Mouse (Mus musculus): ENCODE measurements around the gene Gata2. TPM values are rescaled to one million over a fixed set of nuclear protein-coding genes. Genes with fewer than 3 reads are reported as not detected.

Gata2 gene
- polyA plus RNA-seq, 1 experiment from 2014 or later, result 3.5 TPM

- no peak for ATAC-seq (ENCODE audit: insufficient read depth)
- Histone ChIP-seq H3K9me3 (replicated peaks) (no peaks in the 10 kb centered on the region), H3K4me1 (replicated peaks) (peaks cover 58% of the 10 kb centered on the region), H3K4me3 (replicated peaks) (peak overlapping the region; percentile 52), H3K9ac (no peak overlapping the region), H3K4me2 (peak overlapping the region; percentile 75; the same call in 1 of the 2 replicates), H3K27ac (replicated peaks) (no peak overlapping the region), H3K36me3 (replicated peaks) (no peaks in the 10 kb centered on the region), H3K27me3 (peaks cover 100% of the 10 kb centered on the region)
- WGBS (ENCODE audit: insufficient replicate concordance), result 12% methylated on average over 33 of the region's 33 CpGs
Observed at GRCm38 (mm10) chr6:88196054-88196732, 2.5 kb downstream of the Gata2 start.

GRCm38 (mm10) chr6:88196733-88197312, 3.1 kb downstream of the Gata2 start:
- peaks cover 100% of the 10 kb centered on the region for H3K27me3 ChIP-seq
- H3K27ac ChIP-seq (replicated peaks), result no peak overlapping the region
- ATAC-seq (ENCODE audit: insufficient read depth), result no peak
- WGBS (ENCODE audit: insufficient replicate concordance), result 1% methylated on average over 44 of the region's 44 CpGs
- H3K9ac ChIP-seq, result no peak overlapping the region
- peak overlapping the region; percentile 52 for H3K4me3 ChIP-seq (replicated peaks)
- peaks cover 55% of the 10 kb centered on the region for H3K4me1 ChIP-seq (replicated peaks)
- no peaks in the 10 kb centered on the region for H3K36me3 ChIP-seq (replicated peaks)
- H3K4me2 ChIP-seq, result peak overlapping the region; percentile 75
- no peaks in the 10 kb centered on the region for H3K9me3 ChIP-seq (replicated peaks)

GRCm38 (mm10) chr6:88197313-88198069, 3.8 kb downstream of the Gata2 start:
- ATAC-seq (ENCODE audit: insufficient read depth), result no peak
- peaks cover 57% of the 10 kb centered on the region for H3K4me1 ChIP-seq (replicated peaks)
- peak overlapping the region; percentile 52 for H3K4me3 ChIP-seq (replicated peaks)
- no peaks in the 10 kb centered on the region for H3K36me3 ChIP-seq (replicated peaks)
- no peak overlapping the region for H3K27ac ChIP-seq (replicated peaks)
- 2% methylated on average over 39 of the region's 39 CpGs for WGBS (ENCODE audit: insufficient replicate concordance)
- H3K27me3 ChIP-seq, result peaks cover 100% of the 10 kb centered on the region
- H3K9me3 ChIP-seq (replicated peaks), result no peaks in the 10 kb centered on the region
- peak overlapping the region; percentile 75 for H3K4me2 ChIP-seq
- no peak overlapping the region for H3K9ac ChIP-seq

GRCm38 (mm10) chr6:88198070-88198940, 4.6 kb downstream of the Gata2 start:
- Histone ChIP-seq H3K27ac (replicated peaks) (no peak overlapping the region), H3K9ac (no peak overlapping the region), H3K36me3 (replicated peaks) (no peaks in the 10 kb centered on the region), H3K4me2 (peak overlapping the region; percentile 75), H3K4me1 (replicated peaks) (peaks cover 60% of the 10 kb centered on the region), H3K9me3 (replicated peaks) (no peaks in the 10 kb centered on the region), H3K4me3 (replicated peaks) (peak overlapping the region; percentile 52), H3K27me3 (peaks cover 99% of the 10 kb centered on the region)
- WGBS (ENCODE audit: insufficient replicate concordance), result under 1% methylated on average over 60 of the region's 62 CpGs
- ATAC-seq (ENCODE audit: insufficient read depth), result peak; percentile 60

GRCm38 (mm10) chr6:88199001-88199717, 5.5 kb downstream of the Gata2 start:
- H3K4me1 ChIP-seq (replicated peaks), result peaks cover 56% of the 10 kb centered on the region

GRCm38 (mm10) chr6:88199718-88200692, 6.3 kb downstream of the Gata2 start:
- no peaks in the 10 kb centered on the region for H3K36me3 ChIP-seq (replicated peaks)
- WGBS (ENCODE audit: insufficient replicate concordance), result 15% methylated on average over 50 of the region's 50 CpGs
- H3K9me3 ChIP-seq (replicated peaks), result no peaks in the 10 kb centered on the region
- H3K4me2 ChIP-seq, result peak overlapping the region; percentile 75
- no peak overlapping the region for H3K27ac ChIP-seq (replicated peaks)
- H3K9ac ChIP-seq, result no peak overlapping the region
- no peak for ATAC-seq (ENCODE audit: insufficient read depth)
- H3K4me3 ChIP-seq (replicated peaks), result peak overlapping the region; percentile 52
- H3K27me3 ChIP-seq, result peaks cover 99% of the 10 kb centered on the region
- H3K4me1 ChIP-seq (replicated peaks), result peaks cover 53% of the 10 kb centered on the region

More at GRCm38 (mm10) chr6:88199001-88199717, 5.5 kb downstream of the Gata2 start:
- Histone ChIP-seq H3K4me2 (peak overlapping the region; percentile 75), H3K4me3 (replicated peaks) (peak overlapping the region; percentile 52), H3K27ac (replicated peaks) (no peak overlapping the region), H3K36me3 (replicated peaks) (no peaks in the 10 kb centered on the region), H3K9me3 (replicated peaks) (no peaks in the 10 kb centered on the region), H3K9ac (no peak overlapping the region; the same call in 1 of the 2 replicates), H3K27me3 (peaks cover 99% of the 10 kb centered on the region)
- under 1% methylated on average over 39 of the region's 39 CpGs for WGBS (ENCODE audit: insufficient replicate concordance)
- no peak for ATAC-seq (ENCODE audit: insufficient read depth)

GRCm38 (mm10) chr6:88200693-88201609, 7.3 kb downstream of the Gata2 start:
- no peaks in the 10 kb centered on the region for H3K36me3 ChIP-seq (replicated peaks)
- H3K27ac ChIP-seq (replicated peaks), result no peak overlapping the region
- peaks cover 57% of the 10 kb centered on the region for H3K4me1 ChIP-seq (replicated peaks)
- no peak for ATAC-seq (ENCODE audit: insufficient read depth)
- no peaks in the 10 kb centered on the region for H3K9me3 ChIP-seq (replicated peaks)
- no peak overlapping the region for H3K9ac ChIP-seq
- no peak overlapping the region for H3K4me2 ChIP-seq
- WGBS (ENCODE audit: insufficient replicate concordance), result 38% methylated on average over 20 of the region's 20 CpGs
- H3K27me3 ChIP-seq, result peaks cover 97% of the 10 kb centered on the region
- no peak overlapping the region for H3K4me3 ChIP-seq (replicated peaks)

- no peaks in the 10 kb centered on the region for H3K9me3 ChIP-seq (replicated peaks)
Observed at GRCm38 (mm10) chr6:88201926-88202700, 8.4 kb downstream of the Gata2 start.

More at GRCm38 (mm10) chr6:88201926-88202700, 8.4 kb downstream of the Gata2 start:
- no peak overlapping the region for H3K4me3 ChIP-seq (replicated peaks)
- no peak overlapping the region for H3K9ac ChIP-seq
- WGBS (ENCODE audit: insufficient replicate concordance), result 19% methylated on average over 15 of the region's 15 CpGs
- H3K4me2 ChIP-seq, result peak overlapping the region; percentile 51
- no peak for ATAC-seq (ENCODE audit: insufficient read depth)
- H3K27me3 ChIP-seq, result peaks cover 90% of the 10 kb centered on the region
- no peak overlapping the region for H3K27ac ChIP-seq (replicated peaks)
- no peaks in the 10 kb centered on the region for H3K36me3 ChIP-seq (replicated peaks)
- H3K4me1 ChIP-seq (replicated peaks), result peaks cover 51% of the 10 kb centered on the region
